Mouse (Mus musculus) lung, adult 2 months (tissue): ENCODE data around the gene Ppil1. TPM values are rescaled to one million over a fixed set of nuclear protein-coding genes. Genes with fewer than 3 reads are reported as not detected.
"Not testable (repeated sequence)": the region's sequence is repeated elsewhere in the genome, so short reads cannot be mapped to it uniquely, and the experiment has no call there.

Experiments used
- DNase-seq: peaks from one replicate; pipeline ENCODE4 v3.0.0; 2022
- H3K4me1 ChIP-seq: fragments of 200-500 bp; 2 replicates; pipeline ENCODE4 v1.6.1; 2011; ENCODE audit warnings: low read length; ENCODE audit not compliant: control insufficient read depth, insufficient read depth
- H3K4me3 ChIP-seq: fragments of 200-500 bp; replicated peaks from 2 replicates; pipeline ENCODE3; 2011; ENCODE audit warnings: low read depth, mild to moderate bottlenecking, control low read depth, low read length; ENCODE audit errors: extremely low read depth
- CTCF ChIP-seq: fragments of 200-500 bp; IDR thresholded peaks from 2 replicates; pipeline ENCODE4 v1.5.1; 2011; ENCODE audit warnings: mild to moderate bottlenecking, low read length, control low read depth; ENCODE audit not compliant: insufficient read depth
- POLR2A ChIP-seq: fragments of 200-500 bp; IDR thresholded peaks from 2 replicates; pipeline ENCODE4 v1.6.1; 2011; ENCODE audit warnings: low read depth, mild to moderate bottlenecking, control low read depth, low read length, borderline replicate concordance; ENCODE audit errors: extremely low read depth
- WGBS: fragments of 180-500 bp; shearing (Covaris S2); methylation state at CpG from one replicate; pipeline ENCODE4 v1.1.7; 2018; 5-methylcytosine and 5-hydroxymethylcytosine counted together
- polyA plus RNA-seq: library from polyadenylated mRNA; depleted of rRNA; stranded (reverse); fragments of >200 nt; gene quantifications from 2 replicates; pipeline ENCODE4 v1.2.3, GENCODE M21; 2012

Ppil1 gene
- polyA plus RNA-seq, 1 experiment, result 20.7 TPM

DNA sequence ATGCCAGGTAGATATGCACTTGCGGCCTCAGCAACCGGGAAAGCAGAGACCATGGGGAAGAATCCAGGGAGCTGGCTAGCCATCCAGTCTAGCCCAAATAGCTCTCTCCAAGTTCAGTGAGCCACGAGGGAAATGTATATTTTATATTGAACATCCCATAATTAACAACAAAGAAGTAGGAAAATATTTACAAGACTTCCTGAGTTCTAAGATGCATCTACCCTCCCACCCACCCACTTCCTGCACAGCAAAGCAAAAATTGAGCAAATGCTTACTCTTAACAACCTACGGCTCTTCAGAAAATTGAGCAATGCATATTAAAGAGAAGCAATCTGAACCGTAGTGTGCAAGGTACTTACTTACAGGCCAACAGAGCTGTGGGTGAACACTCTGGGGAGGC is 774 bp upstream of the Ppil1 start:
- TF ChIP-seq CTCF, result no peak
- no peak for TF ChIP-seq POLR2A
- H3K4me3 ChIP-seq, result no peak overlapping the region
- WGBS, result 55% methylated on average over 5 of the region's 5 CpGs
- H3K4me1 ChIP-seq, result peaks cover 8% of the 10 kb centered on the region
- DNase-seq, result no peak

- Histone ChIP-seq H3K4me3 (peak overlapping the region; percentile 88), H3K4me1 (peaks cover 9% of the 10 kb centered on the region; the same call in 1 of the 2 replicates)
- TF ChIP-seq CTCF (no peak), POLR2A (no peak)
- under 1% methylated on average over 14 of the region's 14 CpGs for WGBS
- DNase-seq, result no peak
These were observed 569 bp downstream of the Ppil1 start for GRCm38 (mm10) chr17:29263417-29263816.

DNA sequence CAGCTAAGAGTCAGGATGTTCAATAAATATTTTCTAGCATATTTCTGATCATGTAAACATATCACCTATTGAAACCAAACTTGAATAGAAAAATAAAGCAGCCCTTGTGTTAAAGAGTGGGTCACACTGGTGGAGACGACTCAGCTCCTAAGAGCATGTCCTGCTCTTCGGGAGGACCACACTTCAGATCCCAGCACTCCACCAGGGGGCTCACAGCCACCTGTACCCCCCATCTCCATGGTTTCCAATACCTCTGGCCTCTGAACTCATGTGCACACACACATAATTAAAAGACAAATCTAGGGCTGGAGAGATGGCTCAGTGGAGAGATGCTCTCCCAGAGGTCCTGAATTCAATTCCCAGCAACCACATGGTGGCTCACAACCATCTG is 1.7 kb downstream of the Ppil1 start:
- TF ChIP-seq CTCF (no peak), POLR2A (no peak)
- no peak overlapping the region for H3K4me3 ChIP-seq
- WGBS, result 21% methylated on average over 2 of the region's 2 CpGs
- no peak for DNase-seq
- peaks cover 9% of the 10 kb centered on the region; the same call in 1 of the 2 replicates for H3K4me1 ChIP-seq

DNA sequence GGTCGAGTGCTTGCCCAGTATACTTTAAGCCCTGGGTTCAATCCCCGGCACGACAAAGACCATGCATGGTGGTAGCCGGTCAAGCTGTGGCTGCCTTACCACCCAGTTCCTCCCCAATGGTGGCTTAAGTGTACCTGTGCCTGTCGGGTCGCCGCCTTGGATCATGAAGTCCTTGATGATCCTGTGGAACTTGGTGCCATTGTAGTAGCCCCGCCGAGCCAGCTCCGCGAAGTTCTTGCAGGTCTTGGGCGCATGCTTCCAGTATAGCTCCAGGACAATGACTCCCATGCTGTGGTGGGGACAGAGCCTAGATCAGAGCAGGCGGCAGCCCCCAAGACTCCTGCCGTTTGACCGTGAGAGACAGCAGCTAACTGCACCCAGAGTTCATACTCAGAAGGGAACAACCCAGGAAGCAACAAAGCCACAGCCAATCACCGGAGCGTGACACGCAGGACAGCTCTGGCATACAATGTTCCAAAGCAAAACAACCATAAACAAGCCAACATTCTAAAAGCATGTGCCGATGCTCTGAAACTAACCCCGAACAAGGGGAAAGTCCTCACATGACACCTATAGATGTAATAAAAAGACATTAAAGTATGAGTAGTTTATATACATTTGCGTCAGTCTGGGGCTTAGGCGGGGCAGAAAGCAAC is 2.3 kb downstream of the Ppil1 start:
- TF ChIP-seq POLR2A (no peak), CTCF (no peak)
- DNase-seq, result no peak
- WGBS, result 83% methylated on average over 22 of the region's 22 CpGs
- Histone ChIP-seq H3K4me1 (peaks cover 9% of the 10 kb centered on the region; the same call in 1 of the 2 replicates), H3K4me3 (no peak overlapping the region)

GRCm38 (mm10) chr17:29260501-29260900 is 3.5 kb downstream of the Ppil1 start:
- no peak for DNase-seq
- TF ChIP-seq CTCF, result no peak
- no peak for TF ChIP-seq POLR2A
- WGBS, result 86% methylated on average over 15 of the region's 15 CpGs

DNA sequence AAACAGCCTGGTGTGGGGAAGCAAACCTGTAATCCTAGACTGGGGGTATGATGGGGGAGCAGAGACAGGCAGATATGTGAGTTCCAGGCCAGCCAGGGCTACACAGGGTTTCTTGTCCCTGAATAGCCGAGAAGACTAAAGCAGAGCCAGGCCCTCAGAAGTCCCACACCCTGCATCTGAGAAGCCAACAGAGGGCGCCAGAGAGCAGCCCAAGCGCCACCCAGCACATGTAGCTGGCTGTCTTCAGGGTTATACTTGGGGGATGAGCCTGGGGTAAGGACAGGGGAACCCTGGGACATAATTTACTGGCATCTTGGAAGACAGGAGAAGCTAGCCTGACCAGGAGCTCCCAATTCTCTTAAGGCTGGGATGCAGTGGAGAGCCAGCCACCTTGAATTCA is 4.5 kb downstream of the Ppil1 start:
- peak; percentile 65 for DNase-seq
- 5% methylated on average over 3 of the region's 3 CpGs for WGBS
- TF ChIP-seq CTCF, result peak; percentile 86
- no peak for TF ChIP-seq POLR2A
- H3K4me3 ChIP-seq, result no peak overlapping the region
- H3K4me1 ChIP-seq, result peaks cover 7% of the 10 kb centered on the region; the same call in 1 of the 2 replicates

More at GRCm38 (mm10) chr17:29260501-29260900, 3.5 kb downstream of the Ppil1 start:
- Histone ChIP-seq H3K4me1 (peaks cover 9% of the 10 kb centered on the region; the same call in 1 of the 2 replicates), H3K4me3 (no peak overlapping the region)

- TF ChIP-seq CTCF (no peak), POLR2A (no peak)
- DNase-seq, result no peak
These were observed 5.1 kb downstream of the Ppil1 start for GRCm38 (mm10) chr17:29258921-29259320.

GRCm38 (mm10) chr17:29258025-29258558 is 5.9 kb downstream of the Ppil1 start:
- Histone ChIP-seq H3K4me1 (peaks cover 3% of the 10 kb centered on the region; the same call in 1 of the 2 replicates), H3K4me3 (no peak overlapping the region)
- no peak for DNase-seq
- TF ChIP-seq POLR2A (no peak), CTCF (no peak)
- 64% methylated on average over 10 of the region's 10 CpGs for WGBS

More at GRCm38 (mm10) chr17:29258921-29259320, 5.1 kb downstream of the Ppil1 start:
- Histone ChIP-seq H3K4me1 (peaks cover 4% of the 10 kb centered on the region; the same call in 1 of the 2 replicates), H3K4me3 (no peak overlapping the region)
- WGBS, result 73% methylated on average over 2 of the region's 2 CpGs

- H3K4me3 ChIP-seq, result no peak overlapping the region
- DNase-seq, result no peak
- H3K4me1 ChIP-seq, result peaks cover 5% of the 10 kb centered on the region
- 81% methylated on average over 10 of the region's 10 CpGs for WGBS
- TF ChIP-seq POLR2A (no peak), CTCF (no peak)
These were observed 6.9 kb downstream of the Ppil1 start for GRCm38 (mm10) chr17:29257001-29257511.

DNA sequence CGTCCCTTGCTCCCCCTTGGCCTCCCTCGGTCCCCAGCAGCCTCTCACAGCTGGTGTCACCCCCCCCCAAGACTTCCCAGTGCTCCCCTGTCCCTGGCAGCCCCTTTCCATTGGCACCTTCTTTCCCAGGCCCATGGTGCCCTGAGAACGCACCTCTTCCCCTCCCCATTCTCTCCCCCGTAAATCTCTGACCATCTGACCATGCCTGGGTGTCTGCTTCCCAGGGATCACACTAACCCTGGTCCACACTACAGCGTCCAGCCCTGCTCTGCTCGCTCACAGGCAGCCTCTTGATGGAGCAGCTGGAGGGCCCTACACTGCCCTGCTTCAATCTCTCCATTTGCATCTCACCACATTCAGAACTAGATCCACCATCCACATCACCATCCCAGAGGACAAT is 7.5 kb downstream of the Ppil1 start:
- no peak for DNase-seq
- Histone ChIP-seq H3K4me3 (no peak overlapping the region), H3K4me1 (peaks cover 10% of the 10 kb centered on the region)
- TF ChIP-seq CTCF (no peak), POLR2A (no peak)
- 74% methylated on average over 6 of the region's 6 CpGs for WGBS

DNA sequence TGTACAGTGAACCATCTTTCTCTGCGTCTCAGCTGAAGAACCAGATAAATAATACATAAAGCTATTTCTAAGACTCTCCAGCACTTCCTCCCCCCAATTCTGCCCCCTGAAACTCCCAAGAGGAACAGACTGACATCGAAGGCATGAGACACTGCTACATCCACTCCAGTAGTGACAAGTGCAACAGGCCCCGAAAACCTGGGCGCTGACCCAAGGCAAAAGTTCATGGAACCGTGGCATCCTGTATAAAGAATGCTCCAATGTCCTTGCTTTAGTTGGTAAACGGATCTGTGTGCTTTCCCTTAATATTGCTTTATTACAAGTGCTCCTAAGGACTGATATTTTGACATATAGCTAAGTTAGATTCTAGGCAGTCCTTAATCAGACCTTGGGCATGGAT is 9.2 kb downstream of the Ppil1 start:
- H3K4me1 ChIP-seq, result peaks cover 13% of the 10 kb centered on the region
- DNase-seq, H3K4me3 ChIP-seq: not testable (repeated sequence)
- 79% methylated on average over 6 of the region's 6 CpGs for whole genome bisulfite sequencing
